Mouse (Mus musculus) neural tube, embryonic 11.5 days (tissue): Measurements from ENCODE around the gene Bmper. TPM values are rescaled to one million over a fixed set of nuclear protein-coding genes. Genes with fewer than 3 reads are reported as not detected.
A peak's percentile ranks its signal among the peaks of the same experiment; 100 is the strongest.

Experiments used
- ATAC-seq: fragments of 200-750 bp; cut with Nextera tagmentation; 2 replicates; pipeline ENCODE4 v1.8.0; 2017; ENCODE audit warnings: moderate number of reproducible peaks, mild to moderate bottlenecking, moderate TSS enrichment, moderate library complexity; ENCODE audit not compliant: insufficient read depth, low FRiP score, low TSS enrichment
- DNase-seq: peaks from one replicate; pipeline ENCODE4 v3.0.0-alpha.2; 2015; ENCODE audit warnings: low spot score
- H3K27ac ChIP-seq: fragments of 300-500 bp; sonication (generic); 2 replicates; pipeline ENCODE4 v1.5.1; 2014; ENCODE audit warnings: low read depth, mild to moderate bottlenecking, low read length
- H3K27me3 ChIP-seq: fragments of 300-500 bp; sonication (generic); 2 replicates; pipeline ENCODE4 v1.6.1; 2014; ENCODE audit warnings: mild to moderate bottlenecking, low read length, mixed read lengths; ENCODE audit not compliant: control insufficient read depth, insufficient read depth
- H3K36me3 ChIP-seq: fragments of 300-500 bp; sonication (generic); 2 replicates; pipeline ENCODE4 v1.6.1; 2014; ENCODE audit warnings: mild to moderate bottlenecking, low read length, moderate library complexity, mixed read lengths; ENCODE audit not compliant: control insufficient read depth, insufficient read depth
- H3K4me1 ChIP-seq: fragments of 300-500 bp; sonication (generic); 2 replicates; pipeline ENCODE4 v1.6.1; 2014; ENCODE audit warnings: low read length, mixed read lengths; ENCODE audit not compliant: control insufficient read depth, insufficient read depth
- H3K4me2 ChIP-seq: fragments of 300-500 bp; sonication (generic); 2 replicates; pipeline ENCODE4 v1.6.1; 2014; ENCODE audit warnings: low read depth, mild to moderate bottlenecking, moderate library complexity
- H3K4me3 ChIP-seq: fragments of 300-500 bp; sonication (generic); 2 replicates; pipeline ENCODE4 v1.5.1; 2014; ENCODE audit warnings: low read depth, low read length
- H3K9ac ChIP-seq: fragments of 300-500 bp; sonication (generic); 2 replicates; pipeline ENCODE4 v1.6.1; 2014; ENCODE audit warnings: mild to moderate bottlenecking, low read length
- H3K9me3 ChIP-seq: fragments of 300-500 bp; sonication (generic); 2 replicates; pipeline ENCODE4 v1.6.1; 2016; ENCODE audit warnings: low read length; ENCODE audit not compliant: control insufficient read depth
- WGBS: fragments of 180-500 bp; shearing (Covaris S2); extraction: QIAGEN DNeasy Blood & Tissue Kit; methylation state at CpG from one replicate; pipeline ENCODE4 v1.1.7; 2014; 5-methylcytosine and 5-hydroxymethylcytosine counted together
- polyA plus RNA-seq: library from polyadenylated mRNA; unstranded; fragments of >200 nt; fragmentation: Nextera tagmentation; extraction: Ambion mirVana; gene quantifications from 2 replicates; pipeline ENCODE4 v1.2.1, GENCODE M21; 2014

Gene Bmper
- polyA plus RNA-seq, 1 experiment from 2014 or later: 10.5 TPM

- DNase-seq (no peak), ATAC-seq (peak; percentile 11; the same call in 1 of the 2 replicates)
- no peak overlapping the region for H3K27ac ChIP-seq
- peak overlapping the region; percentile 81; the same call in 1 of the 2 replicates for H3K9ac ChIP-seq
- no peaks in the 10 kb centered on the region for H3K36me3 ChIP-seq
- H3K4me3 ChIP-seq: peak overlapping the region; percentile 68
- H3K4me1 ChIP-seq: no peaks in the 10 kb centered on the region
- no peaks in the 10 kb centered on the region for H3K9me3 ChIP-seq
- 11% methylated on average over 5 of the region's 5 CpGs for WGBS
- peak overlapping the region; percentile 96 for H3K4me2 ChIP-seq
- H3K27me3 ChIP-seq: peaks cover 29% of the 10 kb centered on the region
These were observed 900 bp upstream of the Bmper start for GRCm38 (mm10) chr9:23221976-23222375.

GRCm38 (mm10) chr9:23222492-23222840, 410 bp upstream of the Bmper start:
- peak; percentile 71 for ATAC-seq
- no peak overlapping the region for H3K27ac ChIP-seq
- peak; percentile 73 for DNase-seq
- H3K9me3 ChIP-seq: no peaks in the 10 kb centered on the region
- H3K9ac ChIP-seq: peak overlapping the region; percentile 81
- H3K4me3 ChIP-seq: peak overlapping the region; percentile 68
- H3K4me2 ChIP-seq: peak overlapping the region; percentile 96
- peaks cover 29% of the 10 kb centered on the region for H3K27me3 ChIP-seq
- H3K36me3 ChIP-seq: no peaks in the 10 kb centered on the region
- no peaks in the 10 kb centered on the region for H3K4me1 ChIP-seq
- 0% methylated on average over 24 of the region's 26 CpGs for WGBS

- Histone ChIP-seq H3K4me2 (peak overlapping the region; percentile 96), H3K27ac (no peak overlapping the region), H3K4me3 (peak overlapping the region; percentile 68), H3K27me3 (peaks cover 29% of the 10 kb centered on the region), H3K36me3 (no peaks in the 10 kb centered on the region), H3K9me3 (no peaks in the 10 kb centered on the region), H3K9ac (peak overlapping the region; percentile 81), H3K4me1 (no peaks in the 10 kb centered on the region)
- ATAC-seq: peak; percentile 16; the same call in 1 of the 2 replicates
- no peak for DNase-seq
- under 1% methylated on average over 29 of the region's 29 CpGs for whole genome bisulfite sequencing
These were observed 737 bp downstream of the Bmper start for GRCm38 (mm10) chr9:23223549-23224077.

GRCm38 (mm10) chr9:23233464-23234121, 10.7 kb downstream of the Bmper start:
- no peak for ATAC-seq
- DNase-seq: no peak
- no peak overlapping the region for H3K4me2 ChIP-seq
- H3K4me1 ChIP-seq: no peaks in the 10 kb centered on the region
- no peaks in the 10 kb centered on the region for H3K27me3 ChIP-seq
- WGBS: 79% methylated on average over 8 of the region's 8 CpGs
- H3K9ac ChIP-seq: no peak overlapping the region
- H3K9me3 ChIP-seq: no peaks in the 10 kb centered on the region
- H3K4me3 ChIP-seq: no peak overlapping the region
- no peaks in the 10 kb centered on the region for H3K36me3 ChIP-seq
- H3K27ac ChIP-seq: no peak overlapping the region

- no peak overlapping the region for H3K27ac ChIP-seq
- H3K4me2 ChIP-seq: no peak overlapping the region
- H3K9ac ChIP-seq: no peak overlapping the region
- no peaks in the 10 kb centered on the region for H3K27me3 ChIP-seq
- no peaks in the 10 kb centered on the region for H3K36me3 ChIP-seq
- 64% methylated on average over 6 of the region's 6 CpGs for WGBS
- no peaks in the 10 kb centered on the region for H3K9me3 ChIP-seq
- ATAC-seq (no peak), DNase-seq (no peak)
- H3K4me3 ChIP-seq: no peak overlapping the region
- H3K4me1 ChIP-seq: no peaks in the 10 kb centered on the region
These were observed 12.6 kb downstream of the Bmper start for GRCm38 (mm10) chr9:23235368-23236002.

GRCm38 (mm10) chr9:23236635-23237279, 13.9 kb downstream of the Bmper start:
- Histone ChIP-seq H3K27ac (no peak overlapping the region), H3K4me1 (no peaks in the 10 kb centered on the region), H3K9ac (no peak overlapping the region), H3K4me3 (no peak overlapping the region), H3K9me3 (no peaks in the 10 kb centered on the region), H3K4me2 (no peak overlapping the region), H3K27me3 (no peaks in the 10 kb centered on the region), H3K36me3 (no peaks in the 10 kb centered on the region)
- ATAC-seq (peak; percentile 60), DNase-seq (peak; percentile 33)
- WGBS: 58% methylated on average over 6 of the region's 6 CpGs

GRCm38 (mm10) chr9:23239011-23239410, 16.1 kb downstream of the Bmper start:
- WGBS: 62% methylated on average over 2 of the region's 2 CpGs
- ATAC-seq (no peak), DNase-seq (no peak)
- no peak overlapping the region for H3K4me3 ChIP-seq
- no peaks in the 10 kb centered on the region for H3K27me3 ChIP-seq
- H3K36me3 ChIP-seq: no peaks in the 10 kb centered on the region
- no peak overlapping the region for H3K4me2 ChIP-seq
- H3K27ac ChIP-seq: no peak overlapping the region
- H3K9ac ChIP-seq: no peak overlapping the region
- H3K9me3 ChIP-seq: no peaks in the 10 kb centered on the region
- H3K4me1 ChIP-seq: 0 out of 2 replicates have a peak, but pooled peaks cover 1% of the 10 kb centered on the region

- DNase-seq: no peak
- 0 out of 2 replicates have a peak, but pooled peaks cover 2% of the 10 kb centered on the region for H3K4me1 ChIP-seq
- H3K9ac ChIP-seq: no peak overlapping the region
- WGBS: 77% methylated on average over 3 of the region's 3 CpGs
- H3K4me3 ChIP-seq: no peak overlapping the region
- no peak overlapping the region for H3K27ac ChIP-seq
- no peaks in the 10 kb centered on the region for H3K27me3 ChIP-seq
- H3K4me2 ChIP-seq: no peak overlapping the region
- ATAC-seq: no peak
- no peaks in the 10 kb centered on the region for H3K36me3 ChIP-seq
- no peaks in the 10 kb centered on the region for H3K9me3 ChIP-seq
These were observed 20.0 kb downstream of the Bmper start for GRCm38 (mm10) chr9:23242911-23243310.
